Mouse (Mus musculus): ENCODE data around the gene Gm13083.
"Not testable (repeated sequence)": the region's sequence is repeated elsewhere in the genome, so short reads cannot be mapped to it uniquely, and the experiment has no call there.

Gm13083 gene

GRCm38 (mm10) chr4:143614703-143615102, at the start of gene Gm13083:
Gm13083 (plus strand) TSS chr4:143615003.
- DNase-seq (ENCODE audit: low spot score), result not testable (repeated sequence)

- DNase-seq (ENCODE audit: low spot score), result not testable (repeated sequence)
These were observed 2.9 kb upstream of the Gm13083 start for GRCm38 (mm10) chr4:143611927-143612326.

- DNase-seq (ENCODE audit: low spot score), result not testable (repeated sequence)
These were observed 3.3 kb downstream of the Gm13083 start for GRCm38 (mm10) chr4:143618101-143618500.

DNA sequence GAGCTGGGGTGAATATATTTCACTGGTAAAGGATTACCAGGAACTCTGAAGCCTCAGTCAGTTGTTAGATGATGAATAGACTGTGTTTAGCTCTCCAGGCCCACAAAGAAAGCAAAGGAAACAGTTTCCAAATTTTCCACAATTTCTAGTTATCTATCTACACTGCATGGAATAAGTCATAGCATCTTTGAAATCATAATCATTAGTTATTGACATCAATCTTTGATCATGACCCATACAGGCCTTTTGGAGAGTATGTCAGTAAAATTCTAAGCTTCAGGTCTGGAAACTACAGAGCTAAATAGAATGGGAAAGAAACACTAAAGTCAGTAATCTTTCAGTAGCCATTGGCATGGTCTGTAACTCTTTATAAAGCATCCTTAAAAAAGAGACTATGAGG, 42.3 kb downstream of the Gm13083 start, which contains the start of gene Gm13088:
TSS of gene Gm13088 (minus strand) at position 101 of the 400 bp plus-strand sequence.
- not testable (repeated sequence) for DNase-seq (ENCODE audit: low spot score)
